Mouse (Mus musculus) embryonic facial prominence, embryonic 12.5 days (tissue): ENCODE data around the gene Wdr83. TPM values are rescaled to one million over a fixed set of nuclear protein-coding genes. Genes with fewer than 3 reads are reported as not detected.
A peak's percentile ranks its signal among the peaks of the same experiment; 100 is the strongest.
"Not testable (repeated sequence)": the region's sequence is repeated elsewhere in the genome, so short reads cannot be mapped to it uniquely, and the experiment has no call there.

Experiments
- ATAC-seq: fragments of 200-750 bp; cut with Nextera tagmentation; 2 replicates; pipeline ENCODE4 v1.8.0; 2017; ENCODE audit not compliant: insufficient number of reproducible peaks, insufficient read depth, low FRiP score, low TSS enrichment
- H3K27ac ChIP-seq: fragments of 300-500 bp; sonication (generic); 2 replicates; pipeline ENCODE4 v1.5.1; 2016; ENCODE audit warnings: mild to moderate bottlenecking
- H3K27me3 ChIP-seq: fragments of 300-500 bp; sonication (generic); 2 replicates; pipeline ENCODE4 v1.6.1; 2016; ENCODE audit warnings: mild to moderate bottlenecking, moderate library complexity
- H3K36me3 ChIP-seq: fragments of 300-500 bp; sonication (generic); 2 replicates; pipeline ENCODE4 v1.6.1; 2016; ENCODE audit warnings: mild to moderate bottlenecking
- H3K4me1 ChIP-seq: fragments of 300-500 bp; sonication (generic); 2 replicates; pipeline ENCODE4 v1.6.1; 2016
- H3K4me2 ChIP-seq: fragments of 300-500 bp; sonication (generic); replicated peaks from 2 replicates; pipeline ENCODE4 v1.6.1; 2016; ENCODE audit warnings: mild to moderate bottlenecking, moderate library complexity
- H3K4me3 ChIP-seq: fragments of 300-500 bp; sonication (generic); 2 replicates; pipeline ENCODE4 v1.5.1; 2016; ENCODE audit warnings: mild to moderate bottlenecking
- H3K9ac ChIP-seq: fragments of 300-500 bp; sonication (generic); 2 replicates; pipeline ENCODE4 v1.6.1; 2016; ENCODE audit warnings: mild to moderate bottlenecking, moderate library complexity
- H3K9me3 ChIP-seq: fragments of 300-500 bp; sonication (generic); 2 replicates; pipeline ENCODE4 v1.6.1; 2016; ENCODE audit warnings: mild to moderate bottlenecking, moderate library complexity
- WGBS: fragments of 180-500 bp; shearing (Covaris S2); methylation state at CpG from one replicate; pipeline ENCODE4 v1.1.7; 2016; 5-methylcytosine and 5-hydroxymethylcytosine counted together
- polyA plus RNA-seq: library from polyadenylated mRNA; unstranded; fragments of >200 nt; fragmentation: Nextera tagmentation; extraction: Ambion mirVana; gene quantifications from 2 replicates; pipeline ENCODE4 v1.2.1, GENCODE M21; 2016

Gene Wdr83
- polyA plus RNA-seq, 1 experiment from 2014 or later: 48.9 TPM

DNA sequence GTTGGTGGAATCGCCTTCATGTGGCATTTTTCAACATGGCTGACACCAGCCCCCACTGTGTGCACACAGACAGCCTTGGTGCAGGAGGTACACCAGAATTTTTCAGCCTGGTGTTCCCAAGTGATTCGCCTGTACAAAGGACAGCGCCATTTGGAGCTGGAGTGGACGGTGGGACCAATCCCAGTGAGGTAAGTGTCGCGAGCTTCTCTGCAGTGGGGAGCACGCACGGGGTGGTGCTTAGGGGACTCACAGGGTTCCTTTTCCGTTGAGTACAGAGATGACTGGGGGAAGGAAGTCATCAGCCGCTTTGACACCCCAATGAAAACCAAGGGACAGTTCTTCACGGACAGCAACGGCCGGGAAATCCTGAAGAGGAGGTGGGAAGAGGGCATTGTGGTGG, 13.9 kb upstream of the Wdr83 start:
- no peaks in the 10 kb centered on the region for H3K27me3 ChIP-seq
- no peak overlapping the region for H3K4me2 ChIP-seq
- H3K4me1 ChIP-seq: no peaks in the 10 kb centered on the region
- H3K9ac ChIP-seq: no peak overlapping the region
- H3K4me3 ChIP-seq: no peak overlapping the region
- WGBS: 92% methylated on average over 13 of the region's 13 CpGs
- ATAC-seq: no peak
- H3K27ac ChIP-seq: no peak overlapping the region
- H3K9me3 ChIP-seq: no peaks in the 10 kb centered on the region
- peaks cover 52% of the 10 kb centered on the region for H3K36me3 ChIP-seq

DNA sequence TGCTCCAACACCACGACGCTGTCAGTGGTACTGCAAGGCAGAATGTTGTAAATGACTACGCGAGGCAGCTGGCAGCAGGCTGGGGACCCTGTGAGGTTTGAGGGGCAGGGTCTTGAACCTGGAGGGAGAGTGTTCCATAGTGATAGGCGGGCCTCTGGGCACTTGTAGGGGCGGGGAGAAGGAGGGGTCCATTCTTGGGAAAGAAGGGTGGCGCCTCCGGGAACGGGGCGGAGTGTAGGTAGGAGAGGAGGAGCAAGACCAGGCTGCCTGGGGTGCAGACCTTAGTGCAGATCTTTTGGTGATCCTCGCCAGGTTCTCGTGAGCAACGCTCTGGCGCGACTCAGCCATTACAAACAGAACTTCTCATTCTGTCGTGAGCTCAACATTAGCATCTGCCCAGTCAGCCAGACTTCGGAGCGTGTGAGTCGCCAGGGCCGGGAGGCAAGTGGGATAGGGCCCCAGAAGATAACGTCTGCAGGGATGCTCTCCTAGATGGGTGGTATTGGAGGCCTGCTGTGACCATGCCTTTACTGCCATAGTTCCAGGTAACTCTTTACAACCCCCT, 10.5 kb upstream of the Wdr83 start:
- Histone ChIP-seq H3K4me3 (no peak overlapping the region), H3K27ac (no peak overlapping the region), H3K9ac (no peak overlapping the region), H3K4me2 (no peak overlapping the region), H3K27me3 (no peaks in the 10 kb centered on the region), H3K36me3 (peaks cover 49% of the 10 kb centered on the region), H3K9me3 (no peaks in the 10 kb centered on the region), H3K4me1 (no peaks in the 10 kb centered on the region)
- whole genome bisulfite sequencing: 26% methylated on average over 21 of the region's 21 CpGs
- ATAC-seq: no peak

DNA sequence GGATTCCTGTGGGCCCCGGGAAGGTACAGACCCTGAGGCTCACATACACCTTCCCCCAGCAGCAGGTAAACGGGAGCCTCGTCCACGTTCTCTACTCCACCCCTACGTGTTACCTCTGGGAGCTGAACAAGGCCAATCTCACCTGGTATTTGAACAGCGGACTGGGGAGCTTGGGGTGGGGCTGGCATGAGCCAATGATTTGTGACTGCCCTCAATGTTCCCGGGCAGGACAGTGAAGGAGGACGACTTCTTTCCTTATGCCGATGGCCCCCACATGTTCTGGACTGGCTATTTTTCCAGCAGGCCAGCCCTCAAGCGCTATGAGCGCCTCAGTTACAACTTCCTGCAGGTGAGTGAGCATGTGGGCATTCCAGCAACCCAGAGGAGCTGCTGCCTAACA, 9.8 kb upstream of the Wdr83 start:
- Histone ChIP-seq H3K27ac (no peak overlapping the region), H3K4me3 (no peak overlapping the region), H3K36me3 (peaks cover 43% of the 10 kb centered on the region), H3K9me3 (no peaks in the 10 kb centered on the region), H3K27me3 (no peaks in the 10 kb centered on the region), H3K9ac (no peak overlapping the region), H3K4me1 (no peaks in the 10 kb centered on the region), H3K4me2 (no peak overlapping the region)
- WGBS: 92% methylated on average over 11 of the region's 11 CpGs
- ATAC-seq: no peak

DNA sequence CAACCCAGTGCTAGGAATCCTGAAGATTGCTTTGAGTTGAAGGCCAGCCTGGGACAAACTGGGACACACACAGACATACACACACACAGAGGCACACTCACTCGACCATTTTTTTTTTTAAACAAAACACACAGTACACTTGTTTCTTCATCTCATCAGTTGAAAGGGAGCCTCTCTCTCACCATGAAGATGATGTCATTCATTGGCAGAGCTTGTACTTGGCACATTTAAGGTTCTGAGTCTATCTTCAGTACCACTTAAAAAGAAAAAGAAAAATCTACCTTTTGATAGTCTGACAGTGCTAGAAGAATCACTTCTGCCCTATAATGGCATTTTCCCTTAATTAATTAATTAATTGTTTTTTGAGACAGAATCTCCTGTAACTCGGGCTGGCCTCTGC, 7.7 kb upstream of the Wdr83 start:
- H3K4me2 ChIP-seq: no peak overlapping the region
- ATAC-seq: no peak
- peaks cover 38% of the 10 kb centered on the region for H3K36me3 ChIP-seq
- WGBS: 77% methylated on average over 2 of the region's 2 CpGs
- H3K9me3 ChIP-seq: no peaks in the 10 kb centered on the region
- H3K27ac ChIP-seq: no peak overlapping the region
- no peak overlapping the region for H3K9ac ChIP-seq
- no peak overlapping the region for H3K4me3 ChIP-seq
- peaks cover 6% of the 10 kb centered on the region for H3K4me1 ChIP-seq
- no peaks in the 10 kb centered on the region for H3K27me3 ChIP-seq

DNA sequence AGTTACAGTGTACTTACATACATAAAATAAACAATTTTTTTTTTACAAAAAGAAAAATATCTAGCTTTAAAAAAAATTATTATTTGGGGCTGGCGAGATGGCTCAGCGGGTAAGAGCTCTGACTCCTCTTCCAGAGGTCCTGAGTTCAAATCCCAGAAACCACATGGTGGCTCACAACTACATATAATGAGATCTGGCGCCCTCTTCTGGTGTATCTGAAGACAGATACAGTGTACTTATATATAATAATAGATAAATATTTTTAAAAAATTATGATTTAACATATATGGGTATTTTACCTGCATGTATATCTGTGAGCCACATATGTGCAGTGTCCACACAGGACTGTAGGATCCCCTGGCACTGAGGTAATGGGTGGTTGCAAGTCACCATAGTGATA, 5.1 kb upstream of the Wdr83 start:
- WGBS: 73% methylated on average over 3 of the region's 3 CpGs
- Histone ChIP-seq H3K36me3 (peaks cover 32% of the 10 kb centered on the region), H3K27ac (no peak overlapping the region), H3K4me3 (no peak overlapping the region), H3K9ac (no peak overlapping the region), H3K27me3 (no peaks in the 10 kb centered on the region), H3K4me2 (no peak overlapping the region), H3K4me1 (peaks cover 21% of the 10 kb centered on the region), H3K9me3 (no peaks in the 10 kb centered on the region)
- no peak for ATAC-seq

DNA sequence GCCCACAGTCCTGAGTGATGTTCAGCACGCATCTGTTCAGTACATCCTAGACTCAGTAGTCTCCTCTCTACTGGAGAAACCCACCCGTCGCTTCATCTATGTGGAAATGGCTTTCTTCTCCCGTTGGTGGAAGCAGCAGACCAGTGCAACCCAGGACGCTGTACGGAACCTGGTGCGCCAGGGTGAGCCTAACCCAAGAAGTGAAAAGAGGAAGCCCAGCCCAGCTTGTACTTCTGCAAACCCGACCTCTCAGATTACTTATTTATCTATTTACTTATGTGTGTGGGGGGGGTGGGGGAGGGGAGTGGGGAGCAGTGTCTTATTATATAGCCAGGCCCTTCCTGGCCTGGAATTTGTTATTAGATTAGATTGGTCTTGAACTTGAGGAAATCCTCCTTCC, 3.5 kb upstream of the Wdr83 start:
- no peaks in the 10 kb centered on the region for H3K27me3 ChIP-seq
- H3K4me1 ChIP-seq: peaks cover 26% of the 10 kb centered on the region
- ATAC-seq: no peak
- no peak overlapping the region for H3K4me2 ChIP-seq
- H3K9ac ChIP-seq: no peak overlapping the region
- no peaks in the 10 kb centered on the region for H3K9me3 ChIP-seq
- WGBS: 88% methylated on average over 8 of the region's 8 CpGs
- H3K36me3 ChIP-seq: peaks cover 27% of the 10 kb centered on the region
- H3K27ac ChIP-seq: no peak overlapping the region
- H3K4me3 ChIP-seq: no peak overlapping the region

DNA sequence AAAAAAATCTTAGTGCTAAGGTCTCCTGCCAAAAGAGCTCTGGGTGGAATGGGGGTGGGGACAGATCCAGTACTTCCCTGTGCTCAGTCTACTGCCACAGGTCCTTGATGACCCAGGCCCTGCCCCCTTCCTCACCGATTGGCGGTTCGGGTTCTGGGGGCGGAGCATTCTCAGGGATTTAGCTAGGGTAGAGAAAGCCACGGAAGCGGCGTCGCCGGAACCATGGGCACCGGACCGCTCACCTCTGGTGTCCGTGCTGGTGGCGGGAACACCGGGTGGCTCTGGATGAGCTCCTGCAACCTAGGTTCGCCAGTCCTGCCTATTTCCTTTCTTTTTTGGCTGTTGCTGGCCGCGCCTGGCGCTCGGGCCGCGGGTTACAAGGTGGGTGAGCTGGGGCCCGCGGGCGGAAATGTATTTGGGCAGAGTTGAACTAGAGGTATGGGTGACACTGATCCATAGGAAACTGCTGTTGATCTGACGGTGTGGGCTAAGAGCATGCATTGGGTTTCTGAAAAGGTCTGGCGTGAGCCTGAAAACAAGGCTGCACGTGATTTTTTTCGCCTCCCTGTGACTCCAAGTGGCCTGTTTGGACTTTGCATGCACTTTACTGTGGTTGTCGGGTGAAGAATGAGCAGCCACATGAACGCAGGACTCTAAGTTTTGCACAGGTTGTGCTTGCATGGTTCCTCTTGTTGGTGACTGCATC, 2.2 kb upstream of the Wdr83 start, which contains the start of gene Man2b1:
Gene Man2b1, plus strand, starts transcription at position 163 of the 706 bp plus-strand sequence.
- H3K4me3 ChIP-seq: peak within 1 kb of the TSS; percentile 56
- H3K4me1 ChIP-seq: peaks cover 28% of the 10 kb centered on the region
- no peaks in the 10 kb centered on the region for H3K27me3 ChIP-seq
- H3K27ac ChIP-seq: no peak within 1 kb of the TSS
- H3K4me2 ChIP-seq: peak within 1 kb of the TSS; percentile 71
- H3K9me3 ChIP-seq: no peaks in the 10 kb centered on the region
- peak; percentile 70; the same call in 1 of the 2 replicates for ATAC-seq
- peaks cover 25% of the 10 kb centered on the region for H3K36me3 ChIP-seq
- H3K9ac ChIP-seq: peak within 1 kb of the TSS; percentile 46
- WGBS: under 1% methylated on average over 30 of the region's 30 CpGs

DNA sequence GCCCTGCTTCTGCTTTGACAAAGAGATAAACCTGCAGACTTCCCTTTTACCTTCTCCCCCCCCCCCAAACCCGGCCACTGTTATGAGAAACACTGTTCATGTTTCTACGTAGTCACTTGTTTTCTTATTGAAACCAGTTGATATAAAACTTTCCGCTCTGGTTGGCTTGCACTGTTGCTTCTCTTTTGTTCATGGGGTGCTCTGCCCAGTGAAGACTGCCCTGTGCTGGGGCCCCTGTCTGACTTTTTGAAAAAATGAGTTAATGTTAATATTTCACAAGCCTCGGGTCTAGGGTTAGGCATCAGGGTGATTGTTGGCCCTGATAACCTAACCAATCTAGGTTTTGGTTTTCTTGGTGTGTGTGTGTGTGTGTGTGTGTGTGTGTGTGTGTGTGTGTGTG, 1.1 kb upstream of the Wdr83 start:
- Histone ChIP-seq H3K4me1 (peaks cover 28% of the 10 kb centered on the region), H3K36me3 (peaks cover 14% of the 10 kb centered on the region)
- H3K9ac ChIP-seq, H3K9me3 ChIP-seq, H3K27me3 ChIP-seq, H3K4me2 ChIP-seq, ATAC-seq, H3K4me3 ChIP-seq, H3K27ac ChIP-seq: not testable (repeated sequence)
- 87% methylated on average over 4 of the region's 4 CpGs for WGBS

DNA sequence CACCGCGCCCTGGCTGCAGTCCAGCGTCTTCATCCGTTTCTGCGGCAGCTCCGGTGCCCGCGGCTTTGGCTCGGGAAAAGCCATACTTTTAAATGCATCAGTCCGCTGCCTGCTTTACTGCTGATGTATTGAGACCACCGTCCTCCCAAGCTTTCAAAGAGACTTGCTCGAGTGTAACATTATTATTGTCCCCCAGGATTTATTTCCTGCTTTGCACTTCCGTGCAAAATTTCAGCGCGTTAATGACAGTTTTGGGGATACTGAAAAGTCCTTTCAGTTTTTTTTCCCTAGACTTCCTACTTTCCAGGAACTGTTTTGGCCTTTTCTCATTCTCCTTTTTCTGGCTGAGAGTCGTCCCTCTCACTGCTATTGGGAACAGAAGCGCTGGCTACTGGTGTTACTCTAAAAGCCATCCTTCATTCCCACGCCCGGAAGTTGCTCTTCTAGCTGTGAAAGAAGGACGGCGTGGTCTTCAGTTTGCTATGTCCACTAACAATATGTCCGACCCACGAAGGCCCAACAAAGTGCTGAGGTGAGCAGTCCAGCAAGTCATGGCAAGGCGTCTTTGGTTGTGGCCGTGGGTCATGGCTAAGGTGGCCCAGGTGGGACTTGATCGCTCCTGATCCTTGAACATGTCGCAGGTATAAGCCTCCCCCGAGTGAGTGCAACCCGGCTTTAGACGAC, 432 bp downstream of the Wdr83 start, which contains the start of gene Wdr83os:
Gene Wdr83os, plus strand, starts transcription at position 209 of the 684 bp plus-strand sequence.
- ATAC-seq: peak; percentile 1; the same call in 1 of the 2 replicates
- H3K4me2 ChIP-seq: peak within 1 kb of the TSS; percentile 93
- H3K4me1 ChIP-seq: peaks cover 28% of the 10 kb centered on the region
- peaks cover 22% of the 10 kb centered on the region for H3K36me3 ChIP-seq
- H3K9me3 ChIP-seq: no peaks in the 10 kb centered on the region
- 0 out of 2 replicates have a peak within 1 kb of the TSS, but pooled peaks have one; percentile 8 for H3K27ac ChIP-seq
- peak within 1 kb of the TSS; percentile 92 for H3K9ac ChIP-seq
- H3K4me3 ChIP-seq: peak within 1 kb of the TSS; percentile 94
- WGBS: under 1% methylated on average over 30 of the region's 30 CpGs
- no peaks in the 10 kb centered on the region for H3K27me3 ChIP-seq

DNA sequence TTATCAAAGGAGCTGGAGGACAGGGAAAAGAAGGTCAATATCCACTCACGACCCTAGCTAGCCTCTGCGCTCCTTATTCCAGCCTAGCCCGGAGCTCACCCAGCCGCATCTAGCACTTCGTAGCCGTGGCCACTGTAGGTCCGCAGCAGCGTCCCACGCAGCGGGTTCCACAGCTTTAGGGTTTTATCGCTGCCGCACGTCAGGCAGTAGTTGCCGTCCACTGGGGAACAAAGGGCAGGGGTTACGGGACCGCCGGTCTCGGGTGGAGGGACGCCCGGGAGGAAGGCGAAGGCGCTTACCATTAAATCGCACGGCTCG, 933 bp downstream of the Wdr83 start:
- Histone ChIP-seq H3K9me3 (no peaks in the 10 kb centered on the region), H3K4me3 (peak overlapping the region; percentile 94), H3K4me1 (peaks cover 28% of the 10 kb centered on the region), H3K9ac (peak overlapping the region; percentile 92), H3K36me3 (peaks cover 22% of the 10 kb centered on the region), H3K27ac (0 out of 2 replicates have a peak overlapping the region, but pooled peaks have one; percentile 8), H3K27me3 (no peaks in the 10 kb centered on the region), H3K4me2 (peak overlapping the region; percentile 93)
- WGBS: under 1% methylated on average over 25 of the region's 25 CpGs
- ATAC-seq: no peak

DNA sequence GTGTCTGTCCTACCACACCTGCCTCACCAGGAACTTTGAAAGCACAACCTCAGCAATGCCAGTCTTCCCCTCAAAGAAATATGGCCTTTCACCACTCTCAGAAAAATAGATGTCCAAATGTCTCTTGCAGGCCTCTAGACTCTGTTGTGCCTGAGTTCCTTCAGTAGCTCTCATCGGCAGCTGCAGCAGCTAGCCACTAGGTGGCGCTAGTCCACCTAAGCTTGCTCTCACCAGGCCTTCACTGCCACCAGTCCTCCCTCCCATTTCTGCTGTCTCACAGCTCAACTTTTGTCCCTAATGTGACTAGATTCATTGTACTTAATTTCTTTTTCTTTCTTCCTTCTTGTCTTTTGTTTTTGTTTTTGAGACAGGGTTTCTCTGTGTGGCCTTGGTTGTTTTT, 4.1 kb downstream of the Wdr83 start:
- Histone ChIP-seq H3K4me2 (no peak overlapping the region), H3K4me3 (no peak overlapping the region), H3K36me3 (peaks cover 35% of the 10 kb centered on the region), H3K9me3 (no peaks in the 10 kb centered on the region), H3K9ac (no peak overlapping the region), H3K27ac (0 out of 2 replicates have a peak overlapping the region, but pooled peaks have one; percentile 17), H3K27me3 (no peaks in the 10 kb centered on the region), H3K4me1 (peaks cover 13% of the 10 kb centered on the region; the same call in 1 of the 2 replicates)
- 0% methylated on average over 2 of the region's 2 CpGs for WGBS
- no peak for ATAC-seq

DNA sequence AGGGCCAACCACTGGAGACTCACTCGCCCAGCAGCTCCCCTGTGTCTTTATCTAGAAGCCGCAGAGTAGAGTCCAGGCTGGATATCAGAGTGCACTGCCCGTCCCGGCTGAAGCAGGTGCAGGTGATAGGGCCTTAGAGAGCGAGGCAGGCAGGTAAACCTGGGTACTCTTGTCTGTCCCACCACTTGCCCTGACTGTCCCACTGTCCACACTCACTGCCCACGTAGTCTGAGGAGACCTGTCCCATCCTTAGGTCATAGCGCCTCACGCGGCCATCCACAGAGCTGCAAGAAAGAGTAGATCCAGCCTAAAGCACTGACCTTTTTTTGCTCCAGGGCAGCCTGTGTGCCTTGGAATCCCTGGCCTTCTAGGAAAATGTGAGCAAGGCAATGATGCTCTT, 5.1 kb downstream of the Wdr83 start:
- peaks cover 6% of the 10 kb centered on the region; the same call in 1 of the 2 replicates for H3K4me1 ChIP-seq
- no peak for ATAC-seq
- H3K36me3 ChIP-seq: peaks cover 35% of the 10 kb centered on the region
- no peaks in the 10 kb centered on the region for H3K9me3 ChIP-seq
- WGBS: 73% methylated on average over 9 of the region's 9 CpGs
- H3K4me3 ChIP-seq: no peak overlapping the region
- no peak overlapping the region for H3K27ac ChIP-seq
- H3K27me3 ChIP-seq: no peaks in the 10 kb centered on the region
- no peak overlapping the region for H3K9ac ChIP-seq
- H3K4me2 ChIP-seq: no peak overlapping the region
